Mouse (Mus musculus): ENCODE data around the gene Hoxc4. TPM values are rescaled to one million over a fixed set of nuclear protein-coding genes. Genes with fewer than 3 reads are reported as not detected.

Hoxc4 gene
- polyA plus RNA-seq, 1 experiment from 2014 or later = not detected

DNA sequence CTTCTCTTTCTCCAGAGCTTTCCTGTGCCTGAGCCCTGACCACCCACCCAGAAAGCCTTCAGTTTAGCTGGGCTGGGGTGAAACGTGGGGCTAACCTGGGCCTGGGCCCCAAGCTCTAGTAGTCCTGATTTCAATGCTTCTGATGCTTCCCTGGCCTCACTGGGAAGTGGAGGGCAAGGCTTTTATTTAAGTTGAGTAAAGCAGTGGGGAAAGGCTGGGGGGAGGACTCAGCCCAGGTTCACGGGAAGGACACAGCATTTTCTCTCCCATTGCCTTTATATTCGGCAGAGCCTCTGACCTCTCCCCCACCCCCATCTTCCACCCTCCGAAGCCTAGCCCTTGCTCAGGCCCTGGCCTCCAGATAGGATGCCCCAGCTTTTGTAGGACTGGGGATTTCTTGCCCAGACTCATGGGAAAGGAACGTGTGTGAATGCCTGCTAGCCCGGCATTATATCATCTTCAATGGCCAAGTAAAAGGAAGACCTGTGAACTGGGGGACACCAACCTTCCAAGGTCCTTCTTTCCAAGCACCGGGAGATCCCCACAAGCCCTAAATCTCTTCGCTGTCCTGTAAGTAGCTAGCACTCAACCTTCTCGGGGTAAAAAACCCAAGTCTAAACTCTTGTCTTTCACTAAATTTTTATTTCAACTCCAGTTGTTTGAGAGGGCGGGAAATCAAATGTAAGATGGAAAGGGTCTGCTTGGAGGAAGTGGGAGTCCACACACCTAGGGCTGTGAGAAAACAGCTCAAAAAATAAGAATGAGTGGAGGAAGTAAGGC is 20.2 kb downstream of the Hoxc4 start:
- Histone ChIP-seq H3K27me3 (replicated peaks; ENCODE audit: control insufficient read depth, insufficient read depth, low read length) (peaks cover 99% of the 10 kb centered on the region), H3K9ac (ENCODE audit: low read length) (no peak overlapping the region), H3K36me3 (ENCODE audit: control insufficient read depth, insufficient read depth, low read length) (no peaks in the 10 kb centered on the region), H3K9me3 (replicated peaks; ENCODE audit: control insufficient read depth, low read length) (no peaks in the 10 kb centered on the region), H3K4me3 (ENCODE audit: low read depth, low read length) (no peak overlapping the region), H3K27ac (ENCODE audit: low read depth, low read length) (no peak overlapping the region), H3K4me2 (ENCODE audit: low read length) (no peak overlapping the region), H3K4me1 (ENCODE audit: control insufficient read depth, insufficient read depth, low read length) (no peaks in the 10 kb centered on the region)
- 3% methylated on average over 10 of the region's 10 CpGs for WGBS
- ATAC-seq (no peak), DNase-seq (ENCODE audit: low spot score) (no peak)

- 3% methylated on average over 3 of the region's 3 CpGs for WGBS
- no peak overlapping the region for H3K4me3 ChIP-seq (ENCODE audit: low read depth, low read length)
These were observed 20.9 kb downstream of the Hoxc4 start for GRCm38 (mm10) chr15:103039609-103040008.

DNA sequence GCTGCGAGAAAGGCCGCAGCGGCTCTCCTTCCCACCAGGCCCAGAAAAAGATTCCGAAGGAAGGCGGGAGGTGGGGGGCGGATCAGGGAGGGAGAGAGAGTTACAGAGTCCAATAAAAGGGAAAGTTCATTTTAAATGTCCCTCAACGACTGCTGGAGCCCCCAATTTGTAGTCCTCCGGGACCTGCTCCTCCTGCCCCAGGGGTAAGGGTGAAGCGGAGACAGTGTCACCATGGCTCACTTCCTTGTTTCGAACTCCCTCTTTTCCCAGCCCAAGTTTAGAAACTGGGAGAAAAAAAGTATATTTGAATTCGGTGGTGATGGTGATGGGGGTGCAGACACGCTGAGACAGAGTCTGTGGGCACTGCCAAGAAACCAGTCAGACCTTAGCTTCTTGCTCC is 21.9 kb downstream of the Hoxc4 start:
- no peak overlapping the region for H3K4me3 ChIP-seq (ENCODE audit: low read depth, low read length)
- DNase-seq (ENCODE audit: low spot score) = no peak
- no peaks in the 10 kb centered on the region for H3K36me3 ChIP-seq (ENCODE audit: control insufficient read depth, insufficient read depth, low read length)
- H3K9ac ChIP-seq (ENCODE audit: low read length) = no peak overlapping the region
- H3K27me3 ChIP-seq (replicated peaks; ENCODE audit: control insufficient read depth, insufficient read depth, low read length) = peaks cover 100% of the 10 kb centered on the region
- no peak overlapping the region for H3K4me2 ChIP-seq (ENCODE audit: low read length)
- no peak for ATAC-seq
- H3K27ac ChIP-seq (ENCODE audit: low read depth, low read length) = no peak overlapping the region
- 1% methylated on average over 12 of the region's 12 CpGs for WGBS
- no peaks in the 10 kb centered on the region for H3K4me1 ChIP-seq (ENCODE audit: control insufficient read depth, insufficient read depth, low read length)
- H3K9me3 ChIP-seq (replicated peaks; ENCODE audit: control insufficient read depth, low read length) = no peaks in the 10 kb centered on the region

More at GRCm38 (mm10) chr15:103039609-103040008, 20.9 kb downstream of the Hoxc4 start:
- Histone ChIP-seq H3K4me1 (ENCODE audit: control insufficient read depth, insufficient read depth, low read length) (no peaks in the 10 kb centered on the region), H3K9me3 (replicated peaks; ENCODE audit: control insufficient read depth, low read length) (no peaks in the 10 kb centered on the region), H3K27ac (ENCODE audit: low read depth, low read length) (no peak overlapping the region), H3K4me2 (ENCODE audit: low read length) (no peak overlapping the region), H3K27me3 (replicated peaks; ENCODE audit: control insufficient read depth, insufficient read depth, low read length) (peaks cover 99% of the 10 kb centered on the region), H3K36me3 (ENCODE audit: control insufficient read depth, insufficient read depth, low read length) (no peaks in the 10 kb centered on the region), H3K9ac (ENCODE audit: low read length) (no peak overlapping the region)
- ATAC-seq = no peak
- DNase-seq (ENCODE audit: low spot score) = no peak

- Histone ChIP-seq H3K4me3 (ENCODE audit: low read depth, low read length) (no peak overlapping the region), H3K27ac (ENCODE audit: low read depth, low read length) (no peak overlapping the region), H3K4me1 (ENCODE audit: control insufficient read depth, insufficient read depth, low read length) (no peaks in the 10 kb centered on the region), H3K36me3 (ENCODE audit: control insufficient read depth, insufficient read depth, low read length) (no peaks in the 10 kb centered on the region), H3K9ac (ENCODE audit: low read length) (no peak overlapping the region), H3K9me3 (replicated peaks; ENCODE audit: control insufficient read depth, low read length) (no peaks in the 10 kb centered on the region), H3K27me3 (replicated peaks; ENCODE audit: control insufficient read depth, insufficient read depth, low read length) (peaks cover 97% of the 10 kb centered on the region), H3K4me2 (ENCODE audit: low read length) (no peak overlapping the region)
- DNase-seq (ENCODE audit: low spot score) (no peak), ATAC-seq (no peak)
- 8% methylated on average over 5 of the region's 5 CpGs for WGBS
These were observed 22.9 kb downstream of the Hoxc4 start for GRCm38 (mm10) chr15:103041613-103042012.

DNA sequence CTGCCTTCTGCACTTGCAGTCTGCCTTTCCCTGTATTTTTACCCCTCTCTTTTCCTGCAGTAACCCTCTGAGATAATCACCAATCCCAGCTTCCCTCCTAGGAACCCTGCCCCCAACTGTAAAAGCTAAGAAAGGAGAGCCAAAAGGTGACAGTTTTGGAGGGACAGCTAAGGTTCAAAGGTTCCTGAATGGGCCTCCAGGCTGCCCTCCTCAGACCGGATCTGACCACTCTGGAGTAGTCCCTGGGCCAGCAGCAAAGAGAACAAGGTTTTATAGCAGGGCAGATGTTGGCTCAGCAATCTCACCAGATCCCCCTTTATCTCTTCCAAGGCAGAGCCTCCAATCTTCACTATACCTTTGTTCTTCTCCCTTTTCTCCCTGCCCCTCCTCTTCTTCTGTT is 23.5 kb downstream of the Hoxc4 start:
- H3K9ac ChIP-seq (ENCODE audit: low read length) = no peak overlapping the region
- ATAC-seq (no peak), DNase-seq (ENCODE audit: low spot score) (no peak)
- WGBS = 0% methylated on average over 1 of the region's 1 CpGs
- no peak overlapping the region for H3K4me3 ChIP-seq (ENCODE audit: low read depth, low read length)
- H3K4me2 ChIP-seq (ENCODE audit: low read length) = no peak overlapping the region
- no peaks in the 10 kb centered on the region for H3K36me3 ChIP-seq (ENCODE audit: control insufficient read depth, insufficient read depth, low read length)
- no peak overlapping the region for H3K27ac ChIP-seq (ENCODE audit: low read depth, low read length)
- H3K27me3 ChIP-seq (replicated peaks; ENCODE audit: control insufficient read depth, insufficient read depth, low read length) = peaks cover 95% of the 10 kb centered on the region
- no peaks in the 10 kb centered on the region for H3K4me1 ChIP-seq (ENCODE audit: control insufficient read depth, insufficient read depth, low read length)
- H3K9me3 ChIP-seq (replicated peaks; ENCODE audit: control insufficient read depth, low read length) = no peaks in the 10 kb centered on the region

GRCm38 (mm10) chr15:103051670-103052069 is 32.9 kb downstream of the Hoxc4 start:
- Histone ChIP-seq H3K4me2 (ENCODE audit: low read length) (no peak overlapping the region), H3K4me1 (ENCODE audit: control insufficient read depth, insufficient read depth, low read length) (no peaks in the 10 kb centered on the region), H3K9ac (ENCODE audit: low read length) (no peak overlapping the region), H3K4me3 (ENCODE audit: low read depth, low read length) (no peak overlapping the region), H3K9me3 (replicated peaks; ENCODE audit: control insufficient read depth, low read length) (no peaks in the 10 kb centered on the region), H3K27ac (ENCODE audit: low read depth, low read length) (no peak overlapping the region), H3K36me3 (ENCODE audit: control insufficient read depth, insufficient read depth, low read length) (no peaks in the 10 kb centered on the region), H3K27me3 (replicated peaks; ENCODE audit: control insufficient read depth, insufficient read depth, low read length) (peaks cover 86% of the 10 kb centered on the region)
- ATAC-seq (no peak), DNase-seq (ENCODE audit: low spot score) (no peak)
- 70% methylated on average over 2 of the region's 2 CpGs for WGBS

DNA sequence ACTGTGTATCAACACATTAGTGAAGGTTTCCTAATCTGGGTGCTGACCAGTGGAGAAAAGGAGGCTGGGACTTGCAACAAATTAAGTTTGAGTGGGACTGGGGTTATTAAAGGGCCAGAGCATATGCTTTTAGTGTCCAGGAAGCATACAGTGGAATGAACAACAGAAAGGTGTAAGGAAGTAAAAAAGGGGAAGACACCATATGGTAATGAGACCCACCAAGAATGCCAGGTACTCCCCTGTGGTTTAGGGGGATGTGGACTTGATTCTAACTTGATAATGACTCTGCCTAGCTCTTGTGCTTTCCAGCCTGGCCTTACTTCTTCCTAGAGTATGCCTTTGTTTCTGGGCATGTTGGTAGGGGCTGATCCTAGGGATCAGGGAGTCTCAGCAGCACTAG is 34.5 kb downstream of the Hoxc4 start:
- Histone ChIP-seq H3K4me2 (ENCODE audit: low read length) (no peak overlapping the region), H3K27me3 (replicated peaks; ENCODE audit: control insufficient read depth, insufficient read depth, low read length) (peaks cover 86% of the 10 kb centered on the region), H3K36me3 (ENCODE audit: control insufficient read depth, insufficient read depth, low read length) (no peaks in the 10 kb centered on the region), H3K4me3 (ENCODE audit: low read depth, low read length) (no peak overlapping the region), H3K4me1 (ENCODE audit: control insufficient read depth, insufficient read depth, low read length) (no peaks in the 10 kb centered on the region), H3K9ac (ENCODE audit: low read length) (no peak overlapping the region), H3K9me3 (replicated peaks; ENCODE audit: control insufficient read depth, low read length) (no peaks in the 10 kb centered on the region), H3K27ac (ENCODE audit: low read depth, low read length) (no peak overlapping the region)
- ATAC-seq (no peak), DNase-seq (ENCODE audit: low spot score) (no peak)

DNA sequence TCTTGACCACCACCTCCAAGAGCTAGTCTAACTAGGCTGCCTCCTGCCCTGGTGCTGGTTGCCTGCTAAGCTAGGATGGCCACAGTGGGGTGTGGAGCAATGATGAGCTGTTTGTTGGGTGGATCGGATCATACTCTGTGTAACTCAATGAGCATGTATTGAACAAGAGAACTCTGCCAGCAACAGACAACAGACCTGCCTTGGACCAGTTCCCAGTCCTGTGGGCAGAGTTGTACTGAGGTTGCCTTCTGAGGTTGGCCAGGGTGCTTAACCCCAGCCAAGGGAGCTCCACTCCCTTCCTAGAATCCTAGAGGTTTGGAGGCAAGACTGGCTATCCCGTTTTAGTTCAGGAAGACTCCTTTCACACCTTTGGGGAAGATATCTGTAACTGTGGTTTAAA is 37.7 kb downstream of the Hoxc4 start:
- H3K27me3 ChIP-seq (replicated peaks; ENCODE audit: control insufficient read depth, insufficient read depth, low read length) = peaks cover 90% of the 10 kb centered on the region
- H3K27ac ChIP-seq (ENCODE audit: low read depth, low read length) = no peak overlapping the region
- no peaks in the 10 kb centered on the region for H3K9me3 ChIP-seq (replicated peaks; ENCODE audit: control insufficient read depth, low read length)
- no peak for ATAC-seq
- 27% methylated on average over 2 of the region's 2 CpGs for WGBS
- no peak overlapping the region for H3K9ac ChIP-seq (ENCODE audit: low read length)
- H3K4me3 ChIP-seq (ENCODE audit: low read depth, low read length) = no peak overlapping the region
- no peak overlapping the region for H3K4me2 ChIP-seq (ENCODE audit: low read length)
- H3K4me1 ChIP-seq (ENCODE audit: control insufficient read depth, insufficient read depth, low read length) = no peaks in the 10 kb centered on the region
- H3K36me3 ChIP-seq (ENCODE audit: control insufficient read depth, insufficient read depth, low read length) = no peaks in the 10 kb centered on the region
- no peak for DNase-seq (ENCODE audit: low spot score)

- Histone ChIP-seq H3K4me2 (ENCODE audit: low read length) (no peak overlapping the region), H3K9ac (ENCODE audit: low read length) (no peak overlapping the region), H3K9me3 (replicated peaks; ENCODE audit: control insufficient read depth, low read length) (no peaks in the 10 kb centered on the region), H3K4me3 (ENCODE audit: low read depth, low read length) (no peak overlapping the region), H3K27me3 (replicated peaks; ENCODE audit: control insufficient read depth, insufficient read depth, low read length) (peaks cover 92% of the 10 kb centered on the region), H3K36me3 (ENCODE audit: control insufficient read depth, insufficient read depth, low read length) (no peaks in the 10 kb centered on the region), H3K27ac (ENCODE audit: low read depth, low read length) (no peak overlapping the region), H3K4me1 (ENCODE audit: control insufficient read depth, insufficient read depth, low read length) (no peaks in the 10 kb centered on the region)
- WGBS = 2% methylated on average over 12 of the region's 12 CpGs
- ATAC-seq (no peak), DNase-seq (ENCODE audit: low spot score) (no peak)
These were observed 40.0 kb downstream of the Hoxc4 start for GRCm38 (mm10) chr15:103058715-103059114.

Measured in forebrain, embryonic 14.5 days (tissue).